Mouse (Mus musculus) liver, adult 2 months (tissue): ENCODE data around the gene Oasl2.

Experiments used
- CTCF ChIP-seq: fragments of 200-500 bp; IDR thresholded peaks from 2 replicates; pipeline ENCODE4 v1.5.1; 2011; ENCODE audit warnings: low read depth, low read length, control low read depth
- POLR2A ChIP-seq: fragments of 200-500 bp; IDR thresholded peaks from 2 replicates; pipeline ENCODE4 v1.6.1; 2011; ENCODE audit warnings: low read length, control low read depth; ENCODE audit not compliant: insufficient read depth; ENCODE audit errors: extremely low read depth

- no peak for TF ChIP-seq CTCF
- TF ChIP-seq POLR2A: no peak
Measured at GRCm38 (mm10) chr5:114942766-114943130, 46.0 kb downstream of the Oasl2 start.
